Mouse (Mus musculus) thymus, adult 2 months (tissue): ENCODE data around the gene Lipe. TPM values are rescaled to one million over a fixed set of nuclear protein-coding genes. Genes with fewer than 3 reads are reported as not detected.

Experiments
- DNase-seq: peaks from one replicate; pipeline ENCODE4 v3.0.0; 2021
- H3K27ac ChIP-seq: fragments of 200-500 bp; 2 replicates; pipeline ENCODE4 v1.5.1; 2012; ENCODE audit warnings: low read length, control low read depth; ENCODE audit not compliant: control insufficient read depth, insufficient read depth
- H3K27me3 ChIP-seq: fragments of 200-500 bp; 2 replicates; pipeline ENCODE4 v1.6.1; 2012; ENCODE audit warnings: mild to moderate bottlenecking, low read length, moderate library complexity, mixed read lengths; ENCODE audit not compliant: control insufficient read depth, insufficient read depth
- H3K36me3 ChIP-seq: fragments of 200-500 bp; 2 replicates; pipeline ENCODE4 v1.6.1; 2012; ENCODE audit warnings: mild to moderate bottlenecking, low read length, moderate library complexity; ENCODE audit not compliant: control insufficient read depth, insufficient read depth
- H3K4me1 ChIP-seq: fragments of 200-500 bp; replicated peaks from 2 replicates; pipeline ENCODE4 v1.6.1; 2012; ENCODE audit warnings: low read length; ENCODE audit not compliant: control insufficient read depth, insufficient read depth
- H3K4me3 ChIP-seq: fragments of 200-500 bp; 2 replicates; pipeline ENCODE4 v1.5.1; 2012; ENCODE audit warnings: mild to moderate bottlenecking, low read length, control low read depth, moderate library complexity; ENCODE audit not compliant: control insufficient read depth, insufficient read depth
- CTCF ChIP-seq: fragments of 200-500 bp; IDR thresholded peaks from 2 replicates; pipeline ENCODE4 v1.5.1; 2012; ENCODE audit warnings: mild to moderate bottlenecking, control low read depth, low read length, moderate library complexity, borderline replicate concordance; ENCODE audit not compliant: control insufficient read depth, poor library complexity, insufficient read depth; ENCODE audit errors: extremely low read depth
- POLR2A ChIP-seq: fragments of 200-500 bp; IDR thresholded peaks from 2 replicates; pipeline ENCODE4 v1.6.1; 2012; ENCODE audit warnings: mild to moderate bottlenecking, low read length, control low read depth, moderate library complexity; ENCODE audit not compliant: control insufficient read depth, poor library complexity, insufficient read depth; ENCODE audit errors: extremely low read depth
- WGBS: fragments of 180-500 bp; shearing (Covaris S2); methylation state at CpG from one replicate; pipeline ENCODE4 v1.1.7; 2018; 5-methylcytosine and 5-hydroxymethylcytosine counted together
- polyA plus RNA-seq: library from polyadenylated mRNA; depleted of rRNA; stranded (reverse); fragments of >200 nt; gene quantifications from 2 replicates; pipeline ENCODE4 v1.2.3, GENCODE M21; 2012; rRNA removed

The Lipe gene
- 75.3 and 91.6 TPM in 2 replicates for polyA plus RNA-seq

DNA sequence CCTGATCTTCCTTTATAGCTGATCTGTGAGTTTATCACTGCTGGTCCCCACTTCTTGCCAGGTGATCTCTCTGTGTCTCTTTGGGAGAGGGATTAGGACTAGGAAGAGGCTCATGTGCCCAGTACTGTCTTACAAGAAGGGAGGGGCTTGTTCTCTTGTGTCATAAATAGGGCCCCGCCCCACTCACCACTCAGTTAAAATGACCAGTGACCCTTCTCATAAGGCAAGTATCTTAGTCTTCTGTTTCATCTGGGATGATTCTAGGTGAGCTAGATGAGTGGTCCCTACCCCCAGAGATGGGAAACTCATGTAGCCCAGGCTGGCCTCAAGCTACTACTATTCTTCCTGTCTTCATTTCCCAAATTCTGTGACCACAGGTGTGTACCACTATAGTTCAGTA lies at the start of gene Lipe:
Gene Lipe, minus strand, starts transcription at position 101 of the 400 bp plus-strand sequence.
- Histone ChIP-seq H3K27ac (no peak within 1 kb of the TSS), H3K27me3 (no peaks in the 10 kb centered on the region), H3K4me1 (peaks cover 14% of the 10 kb centered on the region), H3K36me3 (no peaks in the 10 kb centered on the region), H3K4me3 (no peak within 1 kb of the TSS)
- TF ChIP-seq CTCF: no peak
- no peak for DNase-seq
- 100% methylated on average over 1 of the region's 1 CpGs for WGBS

DNA sequence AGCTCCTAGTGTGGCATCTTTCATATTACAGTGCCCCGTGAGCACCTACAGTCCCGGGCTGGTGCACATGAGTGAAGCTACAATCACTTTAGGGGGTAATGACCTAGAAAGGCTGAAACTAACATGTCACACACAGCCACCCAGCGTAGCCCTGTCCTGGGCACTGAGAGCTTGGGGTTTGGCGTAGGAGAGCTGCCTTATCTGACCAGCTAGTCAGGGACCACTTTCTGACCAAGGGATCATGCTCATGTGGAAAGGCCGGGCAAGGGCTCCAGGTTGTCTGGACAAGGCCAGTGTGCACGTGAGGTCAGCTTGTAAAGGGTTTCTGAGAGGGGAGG lies 42.3 kb upstream of the Lipe start:
- H3K4me3 ChIP-seq: no peak overlapping the region
- WGBS: 93% methylated on average over 6 of the region's 6 CpGs
- no peak overlapping the region for H3K27ac ChIP-seq
- H3K4me1 ChIP-seq: no peaks in the 10 kb centered on the region
- no peaks in the 10 kb centered on the region for H3K36me3 ChIP-seq
- no peak for TF ChIP-seq CTCF
- no peak for TF ChIP-seq POLR2A
- H3K27me3 ChIP-seq: no peaks in the 10 kb centered on the region
- no peak for DNase-seq

DNA sequence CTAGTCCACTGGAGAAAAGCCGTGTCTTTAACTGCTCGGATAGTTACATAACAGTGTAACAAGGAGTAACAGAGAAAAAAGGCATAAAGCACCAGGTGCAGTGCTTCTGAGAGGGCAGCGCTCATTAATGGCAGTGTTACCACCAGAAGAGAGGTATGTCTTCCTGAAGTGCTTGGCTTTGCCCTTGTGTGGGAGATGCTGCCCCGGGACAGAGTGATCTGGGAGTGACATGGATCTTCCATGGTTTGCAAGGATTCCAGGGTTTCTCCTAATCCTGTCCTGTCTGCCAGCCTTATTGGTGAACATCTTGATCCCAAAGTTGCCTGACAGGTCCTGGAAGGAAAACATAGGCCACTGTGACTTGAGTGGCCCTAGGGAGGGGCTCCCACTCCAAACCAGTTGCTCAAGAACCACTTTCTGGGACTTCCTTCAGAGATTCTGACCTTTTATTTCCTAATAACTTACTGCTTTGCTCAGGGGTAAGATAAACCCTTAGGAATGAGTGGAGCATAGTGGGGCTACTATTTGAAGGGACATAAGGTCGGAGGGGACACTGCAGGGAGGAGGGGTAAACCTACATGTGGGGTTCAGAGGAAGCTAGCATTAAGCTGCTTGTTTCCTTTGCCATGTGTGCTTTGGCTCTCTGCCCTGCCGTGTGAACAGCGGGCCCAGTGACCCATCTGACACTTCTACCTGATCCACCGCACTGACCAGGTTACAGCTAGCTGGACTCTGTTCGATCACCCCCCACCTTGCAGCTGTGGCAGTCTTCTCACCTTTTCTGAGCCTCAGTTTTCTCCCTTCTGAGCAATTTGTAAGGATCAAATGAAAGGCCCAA lies 41.7 kb upstream of the Lipe start:
- Histone ChIP-seq H3K36me3 (no peaks in the 10 kb centered on the region), H3K4me1 (no peaks in the 10 kb centered on the region; the same call in 1 of the 2 replicates), H3K4me3 (no peak overlapping the region), H3K27ac (no peak overlapping the region), H3K27me3 (no peaks in the 10 kb centered on the region)
- no peak for DNase-seq
- 87% methylated on average over 9 of the region's 9 CpGs for WGBS
- no peak for TF ChIP-seq POLR2A
- TF ChIP-seq CTCF: no peak

DNA sequence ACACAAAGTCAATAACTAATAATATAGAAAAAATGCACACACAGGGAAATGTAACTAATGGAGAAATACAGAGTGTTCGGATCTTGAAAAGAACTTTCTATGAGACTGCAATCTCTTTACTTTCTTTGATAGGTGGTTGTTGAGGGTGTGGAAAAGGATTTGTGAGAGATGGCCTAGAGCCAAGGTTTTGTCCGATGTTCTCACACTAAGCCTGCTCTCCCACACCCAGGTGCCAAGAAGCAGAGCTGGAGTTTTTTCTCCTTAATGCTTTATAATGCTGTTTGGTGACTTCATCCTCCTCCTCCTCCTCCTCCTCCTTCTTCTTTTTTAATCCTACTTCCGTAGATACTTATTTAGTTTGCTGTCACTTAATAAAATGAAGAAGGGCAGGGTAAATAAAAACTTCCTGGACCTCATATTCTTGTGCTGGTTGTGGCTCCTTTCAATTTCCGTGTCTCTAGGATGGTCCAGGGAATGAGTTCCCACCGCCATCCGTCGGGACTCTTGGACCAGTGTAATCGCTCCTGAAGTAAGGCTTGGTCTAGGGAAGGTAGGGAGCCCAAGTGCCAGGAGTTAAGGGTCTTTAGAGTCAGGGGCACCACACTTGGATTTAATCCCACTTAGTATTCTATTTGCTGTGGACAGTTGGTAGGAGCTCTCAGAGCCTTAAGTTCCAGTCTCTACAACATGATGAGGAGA lies 40.8 kb upstream of the Lipe start:
- TF ChIP-seq CTCF: no peak
- TF ChIP-seq POLR2A: no peak
- no peak overlapping the region for H3K27ac ChIP-seq

GRCm38 (mm10) chr7:25436704-25437103 lies 38.2 kb upstream of the Lipe start:
- Histone ChIP-seq H3K27me3 (no peaks in the 10 kb centered on the region), H3K27ac (no peak overlapping the region), H3K36me3 (no peaks in the 10 kb centered on the region), H3K4me1 (peaks cover 5% of the 10 kb centered on the region), H3K4me3 (no peak overlapping the region)
- 90% methylated on average over 2 of the region's 2 CpGs for WGBS
- no peak for TF ChIP-seq CTCF
- TF ChIP-seq POLR2A: no peak
- DNase-seq: no peak

More for the DNA sequence above, 40.8 kb upstream of the Lipe start:
- no peaks in the 10 kb centered on the region for H3K36me3 ChIP-seq
- no peak for DNase-seq
- H3K27me3 ChIP-seq: no peaks in the 10 kb centered on the region
- H3K4me3 ChIP-seq: no peak overlapping the region
- WGBS: 91% methylated on average over 8 of the region's 8 CpGs
- H3K4me1 ChIP-seq: no peaks in the 10 kb centered on the region; the same call in none of the 2 replicates

- Histone ChIP-seq H3K4me3 (no peak overlapping the region), H3K27ac (no peak overlapping the region), H3K4me1 (peaks cover 5% of the 10 kb centered on the region), H3K36me3 (no peaks in the 10 kb centered on the region), H3K27me3 (no peaks in the 10 kb centered on the region)
- TF ChIP-seq POLR2A (no peak), CTCF (no peak)
- DNase-seq: no peak
- 84% methylated on average over 6 of the region's 6 CpGs for WGBS
These were observed 37.7 kb upstream of the Lipe start for GRCm38 (mm10) chr7:25436226-25436625.
